Mouse (Mus musculus): ENCODE results near the gene Mettl23.

GRCm38 (mm10) chr11:116853512-116853928 lies 10.4 kb downstream of the Mettl23 start:
- TF ChIP-seq CTCF (IDR thresholded peaks at IDR 0.05; ENCODE audit: borderline replicate concordance, insufficient read depth, low read length) (no peak), POLR2A (IDR thresholded peaks at IDR 0.05; ENCODE audit: low read depth, low read length) (peak; percentile 84)
